Mouse (Mus musculus) E14TG2a.4 (cell line): ENCODE measurements at regions not wholly inside any gene's neighbourhood (a gene's known extent, or its start where the extent isn't known, plus 50 kb on each side); places are given as distances from the start of the nearest gene placed in this dataset.

Source experiments
- CTCF ChIP-seq: conservative IDR thresholded peaks from 2 replicates; pipeline ENCODE4 v1.5.1; 2014; ENCODE audit warnings: low read length
- NANOG ChIP-seq: IDR thresholded peaks from 2 replicates; pipeline ENCODE4 v1.6.1; 2014; ENCODE audit warnings: borderline replicate concordance, low read length, mixed read lengths

GRCm38 (mm10) chr8:30557429-30557828 lies 2871.1 kb upstream of the 5930422O12Rik start:
- TF ChIP-seq CTCF (no peak), NANOG (no peak)
